Mouse (Mus musculus) spleen, postnatal 10 days (tissue): ENCODE results near the gene Sept1.
A peak's percentile ranks its signal among the peaks of the same experiment; 100 is the strongest.

Source experiments
- DNase-seq, 2 experiments: peaks; one replicate each; pipeline ENCODE4 v3.0.0; 2021 to 2022; ENCODE audit warnings: low spot score in 2 of 2

Sept1 gene

GRCm38 (mm10) chr7:127218670-127219069 is 14.3 kb downstream of the Sept1 start:
- DNase-seq, result peak in 1 of 2 experiments; percentile 35

- peak; percentile 58 to 65 for DNase-seq
Measured at GRCm38 (mm10) chr7:127217901-127218642, 14.9 kb downstream of the Sept1 start.

- DNase-seq, result no peak
Measured at GRCm38 (mm10) chr7:127217475-127217874, 15.5 kb downstream of the Sept1 start.

- DNase-seq, result no peak
Measured at GRCm38 (mm10) chr7:127216307-127216706, 16.6 kb downstream of the Sept1 start.

GRCm38 (mm10) chr7:127214981-127215871 is 17.7 kb downstream of the Sept1 start:
- DNase-seq, result peak; percentile 59 to 76

- no peak for DNase-seq
Measured at GRCm38 (mm10) chr7:127214521-127214920, 18.4 kb downstream of the Sept1 start.

GRCm38 (mm10) chr7:127213930-127214329 is 19.0 kb downstream of the Sept1 start:
- DNase-seq, result no peak

- peak in 1 of 2 experiments; percentile 64 for DNase-seq
Measured at GRCm38 (mm10) chr7:127213485-127213884, 19.4 kb downstream of the Sept1 start.

- DNase-seq, result no peak
Measured at GRCm38 (mm10) chr7:127212432-127213250, 20.3 kb downstream of the Sept1 start.

- DNase-seq, result no peak
Measured at GRCm38 (mm10) chr7:127211014-127211745, 21.8 kb downstream of the Sept1 start.

GRCm38 (mm10) chr7:127210266-127210665 is 22.7 kb downstream of the Sept1 start:
- no peak for DNase-seq

- DNase-seq, result no peak
Measured at GRCm38 (mm10) chr7:127209851-127210250, 23.1 kb downstream of the Sept1 start.

GRCm38 (mm10) chr7:127208553-127209438 is 24.1 kb downstream of the Sept1 start, which contains the start of gene Mylpf:
TSS of gene Mylpf (plus strand) at chr7:127208890.
- peak; percentile 87 to 93 for DNase-seq

GRCm38 (mm10) chr7:127208295-127208552 is 24.7 kb downstream of the Sept1 start, which contains the start of gene Tbc1d10b:
TSS of gene Tbc1d10b (minus strand) at chr7:127208468.
- no peak for DNase-seq

- DNase-seq, result peak; percentile 67 to 72
Measured at GRCm38 (mm10) chr7:127207374-127208294, 25.3 kb downstream of the Sept1 start.

- DNase-seq, result no peak
Measured at GRCm38 (mm10) chr7:127206606-127207005, 26.3 kb downstream of the Sept1 start.

GRCm38 (mm10) chr7:127196484-127196883 is 36.4 kb downstream of the Sept1 start:
- peak in 1 of 2 experiments; percentile 24 for DNase-seq

- DNase-seq, result peak; percentile 85 to 96
Measured at GRCm38 (mm10) chr7:127195544-127196295, 37.2 kb downstream of the Sept1 start, which contains the start of gene Cd2bp2. TSS of gene Cd2bp2 (minus strand) at chr7:127196050.
